Mouse (Mus musculus) stomach, postnatal 0 days (tissue): Measurements from ENCODE around the gene Syngr1. TPM values are rescaled to one million over a fixed set of nuclear protein-coding genes. Genes with fewer than 3 reads are reported as not detected.
"Not testable (repeated sequence)": the region's sequence is repeated elsewhere in the genome, so short reads cannot be mapped to it uniquely, and the experiment has no call there.

Source experiments
- ATAC-seq: fragments of 200-750 bp; cut with Nextera tagmentation; 2 replicates; pipeline ENCODE4 v1.8.0; 2017; ENCODE audit not compliant: low FRiP score, low TSS enrichment
- DNase-seq: peaks from one replicate; pipeline ENCODE4 v3.0.0-alpha.2; 2016; ENCODE audit warnings: low spot score
- H3K27ac ChIP-seq: fragments of 300-500 bp; sonication (generic); replicated peaks from 2 replicates; pipeline ENCODE4 v1.5.1; 2014; ENCODE audit warnings: mild to moderate bottlenecking, control low read depth
- H3K27me3 ChIP-seq: fragments of 300-500 bp; sonication (generic); 2 replicates; pipeline ENCODE4 v1.6.1; 2014; ENCODE audit warnings: low read length; ENCODE audit not compliant: control insufficient read depth, insufficient read depth
- H3K36me3 ChIP-seq: fragments of 300-500 bp; sonication (generic); 2 replicates; pipeline ENCODE4 v1.6.1; 2014; ENCODE audit warnings: low read length, mixed read lengths; ENCODE audit not compliant: control insufficient read depth, insufficient read depth
- H3K4me1 ChIP-seq: fragments of 300-500 bp; sonication (generic); replicated peaks from 2 replicates; pipeline ENCODE4 v1.6.1; 2014; ENCODE audit warnings: antibody characterized with exemption; ENCODE audit not compliant: control insufficient read depth, insufficient read depth
- H3K4me2 ChIP-seq: fragments of 300-500 bp; sonication (generic); replicated peaks from 2 replicates; pipeline ENCODE4 v1.6.1; 2014; ENCODE audit warnings: low read depth, mild to moderate bottlenecking, control low read depth, moderate library complexity
- H3K4me3 ChIP-seq: fragments of 300-500 bp; sonication (generic); 2 replicates; pipeline ENCODE4 v1.5.1; 2014; ENCODE audit warnings: low read depth, low read length, control low read depth
- H3K9ac ChIP-seq: fragments of 300-500 bp; sonication (generic); 2 replicates; pipeline ENCODE4 v1.6.1; 2014; ENCODE audit warnings: mild to moderate bottlenecking, low read length, control low read depth, mixed read lengths
- H3K9me3 ChIP-seq: fragments of 300-500 bp; sonication (generic); 2 replicates; pipeline ENCODE4 v1.6.1; 2016; ENCODE audit warnings: low read length; ENCODE audit not compliant: control insufficient read depth
- CTCF ChIP-seq: IDR thresholded peaks from 2 replicates; pipeline ENCODE4 v1.5.1; 2016; ENCODE audit warnings: antibody characterized with exemption, low read depth, mild to moderate bottlenecking, moderate library complexity
- EP300 ChIP-seq: optimal IDR thresholded peaks from 2 replicates; pipeline ENCODE3; 2016; ENCODE audit warnings: antibody characterized with exemption
- WGBS: fragments of 180-500 bp; shearing (Covaris S2); extraction: QIAGEN DNeasy Blood & Tissue Kit; methylation state at CpG from one replicate; pipeline ENCODE4 v1.1.7; 2014; 5-methylcytosine and 5-hydroxymethylcytosine counted together
- polyA plus RNA-seq: library from polyadenylated mRNA; unstranded; fragments of >200 nt; fragmentation: Nextera tagmentation; extraction: Ambion mirVana; gene quantifications from 2 replicates; pipeline ENCODE4 v1.2.1, GENCODE M21; 2015

The Syngr1 gene
- polyA plus RNA-seq, 1 experiment from 2014 or later, result 53.7 TPM

DNA sequence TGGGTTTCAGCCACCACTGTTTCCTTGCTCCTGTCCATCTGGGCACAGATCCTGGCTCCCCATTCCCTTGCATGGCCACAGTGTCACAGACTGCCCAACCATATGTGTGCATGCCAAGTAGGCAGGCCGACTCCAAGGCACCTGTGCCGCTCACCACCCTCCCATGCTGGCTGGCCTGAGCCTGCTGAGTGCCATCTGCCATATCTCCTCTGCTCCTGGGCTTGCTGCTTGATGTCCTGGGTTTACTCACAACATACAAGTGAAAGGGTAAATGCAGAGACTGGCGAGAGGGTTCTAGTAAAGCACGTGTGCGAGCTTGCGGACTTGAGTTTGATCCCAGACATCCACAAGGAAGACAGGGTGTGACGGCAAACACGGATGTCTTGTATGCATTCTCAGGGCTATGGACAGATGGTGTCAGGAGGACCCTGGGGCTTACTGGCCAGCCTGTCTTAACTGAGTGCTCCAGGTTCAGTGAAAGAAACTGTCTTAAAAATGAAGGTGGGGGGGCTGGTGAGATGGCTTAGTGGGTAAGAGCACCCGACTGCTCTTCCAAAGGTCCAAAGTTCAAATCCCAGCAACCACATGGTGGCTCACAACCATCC is 30.7 kb downstream of the Syngr1 start:
- Histone ChIP-seq H3K9me3 (no peaks in the 10 kb centered on the region), H3K4me2 (no peak overlapping the region), H3K4me1 (no peaks in the 10 kb centered on the region), H3K27ac (no peak overlapping the region), H3K4me3 (no peak overlapping the region), H3K36me3 (no peaks in the 10 kb centered on the region), H3K27me3 (no peaks in the 10 kb centered on the region), H3K9ac (no peak overlapping the region)
- no peak for TF ChIP-seq CTCF
- TF ChIP-seq EP300, result no peak
- ATAC-seq, result no peak
- no peak for DNase-seq
- WGBS, result 90% methylated on average over 9 of the region's 9 CpGs

DNA sequence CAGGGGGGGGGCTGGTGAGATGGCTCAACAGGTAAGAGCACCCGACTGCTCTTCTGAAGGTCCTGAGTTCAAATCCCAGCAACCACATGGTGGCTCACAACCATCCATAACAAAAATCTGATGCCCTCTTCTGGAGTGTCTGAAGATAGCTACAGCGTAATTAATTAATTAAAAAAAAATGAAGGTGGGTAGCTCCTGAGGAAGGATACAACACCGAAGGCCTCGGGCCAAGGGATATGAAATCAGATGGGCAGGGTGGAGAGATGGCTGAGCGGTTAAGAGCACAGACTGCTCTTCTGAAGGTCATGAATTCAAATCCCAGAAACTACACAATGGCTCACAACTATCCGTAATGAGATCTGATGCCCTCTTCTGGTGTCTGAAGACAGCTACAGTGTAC is 31.3 kb downstream of the Syngr1 start:
- ATAC-seq, H3K9ac ChIP-seq, H3K4me1 ChIP-seq, H3K27me3 ChIP-seq, H3K36me3 ChIP-seq, H3K27ac ChIP-seq, DNase-seq, H3K9me3 ChIP-seq, H3K4me3 ChIP-seq, H3K4me2 ChIP-seq: not testable (repeated sequence)
- WGBS, result 94% methylated on average over 6 of the region's 6 CpGs

DNA sequence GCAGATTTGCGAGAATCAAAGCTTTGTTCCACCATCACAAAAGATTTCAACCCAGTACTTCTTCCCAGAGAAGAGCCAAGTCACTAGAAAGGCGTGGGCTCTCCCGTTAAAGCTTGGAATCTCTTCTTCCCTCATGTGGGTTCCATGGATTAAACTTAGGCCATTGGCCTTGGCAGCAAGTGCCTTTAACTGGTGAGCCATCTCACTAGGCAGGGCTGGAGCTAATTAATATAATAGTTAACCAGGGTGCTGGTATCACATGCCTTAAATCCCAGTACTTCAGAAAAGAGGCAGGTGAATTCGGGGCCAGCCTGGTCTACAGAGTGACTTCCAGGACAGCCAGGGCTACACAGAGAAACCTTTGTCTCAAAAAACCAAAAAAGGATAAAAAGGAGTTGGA is 33.5 kb downstream of the Syngr1 start:
- no peak overlapping the region for H3K9ac ChIP-seq
- no peak for ATAC-seq
- no peak overlapping the region for H3K4me3 ChIP-seq
- no peaks in the 10 kb centered on the region for H3K9me3 ChIP-seq
- no peaks in the 10 kb centered on the region for H3K4me1 ChIP-seq
- no peaks in the 10 kb centered on the region for H3K36me3 ChIP-seq
- H3K27ac ChIP-seq, result no peak overlapping the region
- no peaks in the 10 kb centered on the region for H3K27me3 ChIP-seq
- no peak overlapping the region for H3K4me2 ChIP-seq
- TF ChIP-seq CTCF (no peak), EP300 (no peak)
- WGBS, result 72% methylated on average over 4 of the region's 4 CpGs
- no peak for DNase-seq

DNA sequence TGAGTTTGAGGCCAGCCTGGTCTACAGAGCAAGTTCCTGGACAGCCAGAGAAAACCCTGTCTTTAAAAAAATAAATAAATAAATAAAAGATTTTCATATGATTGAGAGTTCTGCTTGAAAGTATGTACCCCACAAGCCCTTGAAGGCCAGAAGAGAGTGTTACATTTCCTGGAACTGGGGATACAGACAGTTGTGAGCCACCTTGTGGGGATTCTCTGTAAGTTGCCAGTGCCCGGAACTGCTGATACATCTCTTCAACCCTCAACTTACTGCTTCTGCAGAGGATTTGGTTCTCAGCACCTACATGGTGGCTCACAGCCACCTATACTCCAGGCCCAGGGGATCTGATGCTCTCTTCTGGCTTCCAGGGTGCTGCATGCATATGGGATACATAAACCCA is 36.1 kb downstream of the Syngr1 start:
- no peak for DNase-seq
- H3K4me2 ChIP-seq, result no peak overlapping the region
- no peaks in the 10 kb centered on the region for H3K36me3 ChIP-seq
- H3K4me3 ChIP-seq, result no peak overlapping the region
- no peak for ATAC-seq
- no peaks in the 10 kb centered on the region for H3K9me3 ChIP-seq
- no peak overlapping the region for H3K27ac ChIP-seq
- TF ChIP-seq CTCF (peak; percentile 57), EP300 (no peak)
- H3K4me1 ChIP-seq, result no peaks in the 10 kb centered on the region
- WGBS, result 52% methylated on average over 1 of the region's 1 CpGs
- H3K27me3 ChIP-seq, result no peaks in the 10 kb centered on the region
- H3K9ac ChIP-seq, result no peak overlapping the region

DNA sequence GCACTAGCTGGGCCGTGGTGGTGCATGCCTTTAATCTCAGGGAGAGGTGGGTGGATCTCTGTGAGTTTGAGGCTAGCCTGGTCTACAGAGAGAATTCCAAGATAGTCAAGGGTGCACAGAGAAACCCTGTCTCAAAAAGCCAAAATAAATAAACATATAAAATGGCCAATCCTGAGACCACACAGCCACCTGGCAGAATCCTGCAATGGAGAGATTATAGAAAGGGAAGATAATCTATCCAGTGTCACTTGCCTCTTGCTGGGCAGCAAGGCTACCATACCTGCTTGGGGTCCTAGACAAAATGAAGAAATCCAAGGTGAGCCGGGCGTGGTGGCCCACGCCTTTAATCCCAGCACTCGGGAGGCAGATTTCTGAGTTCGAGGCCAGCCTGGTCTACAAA is 38.8 kb downstream of the Syngr1 start:
- TF ChIP-seq CTCF, result no peak
- TF ChIP-seq EP300, result no peak
- H3K27me3 ChIP-seq, result no peaks in the 10 kb centered on the region
- H3K4me1 ChIP-seq, result 0 out of 2 replicates have a peak, but pooled peaks cover 4% of the 10 kb centered on the region
- WGBS, result 87% methylated on average over 6 of the region's 6 CpGs
- DNase-seq (no peak), ATAC-seq (no peak)
- no peak overlapping the region for H3K9ac ChIP-seq
- H3K9me3 ChIP-seq, result no peaks in the 10 kb centered on the region
- no peak overlapping the region for H3K4me2 ChIP-seq
- no peak overlapping the region for H3K4me3 ChIP-seq
- H3K27ac ChIP-seq, result no peak overlapping the region
- H3K36me3 ChIP-seq, result no peaks in the 10 kb centered on the region

DNA sequence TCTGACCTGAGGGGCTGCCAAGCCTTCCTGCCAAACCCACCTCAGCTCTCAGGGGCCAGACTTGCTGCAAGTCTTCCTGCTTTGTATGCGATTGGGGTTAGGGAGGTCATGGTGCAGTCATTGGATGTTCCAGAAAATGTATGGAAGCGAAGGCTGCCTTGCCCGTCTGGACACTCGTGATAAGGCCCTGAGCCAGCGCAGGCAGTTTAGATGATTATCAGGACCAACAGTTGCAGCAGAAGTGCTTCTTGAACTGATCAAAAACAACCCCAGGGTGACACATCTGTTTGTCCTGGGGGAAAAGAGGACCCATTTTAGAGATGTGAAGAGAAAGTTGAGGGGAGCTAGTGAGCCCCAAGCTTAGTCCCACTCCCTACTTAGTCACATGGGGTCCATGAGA is 39.6 kb downstream of the Syngr1 start:
- H3K9ac ChIP-seq, result no peak overlapping the region
- no peaks in the 10 kb centered on the region for H3K9me3 ChIP-seq
- no peaks in the 10 kb centered on the region for H3K27me3 ChIP-seq
- WGBS, result 77% methylated on average over 5 of the region's 5 CpGs
- H3K4me3 ChIP-seq, result no peak overlapping the region
- 0 out of 2 replicates have a peak, but pooled peaks cover 4% of the 10 kb centered on the region for H3K4me1 ChIP-seq
- no peak overlapping the region for H3K4me2 ChIP-seq
- DNase-seq (no peak), ATAC-seq (no peak)
- H3K36me3 ChIP-seq, result no peaks in the 10 kb centered on the region
- H3K27ac ChIP-seq, result no peak overlapping the region
- TF ChIP-seq CTCF, result no peak
- no peak for TF ChIP-seq EP300
